Mouse (Mus musculus): Measurements from ENCODE around the gene Fam20c. TPM values are rescaled to one million over a fixed set of nuclear protein-coding genes. Genes with fewer than 3 reads are reported as not detected.

The Fam20c gene
- total RNA-seq, 2 experiments from 2014 or later: 14.2 to 19.2 TPM

DNA sequence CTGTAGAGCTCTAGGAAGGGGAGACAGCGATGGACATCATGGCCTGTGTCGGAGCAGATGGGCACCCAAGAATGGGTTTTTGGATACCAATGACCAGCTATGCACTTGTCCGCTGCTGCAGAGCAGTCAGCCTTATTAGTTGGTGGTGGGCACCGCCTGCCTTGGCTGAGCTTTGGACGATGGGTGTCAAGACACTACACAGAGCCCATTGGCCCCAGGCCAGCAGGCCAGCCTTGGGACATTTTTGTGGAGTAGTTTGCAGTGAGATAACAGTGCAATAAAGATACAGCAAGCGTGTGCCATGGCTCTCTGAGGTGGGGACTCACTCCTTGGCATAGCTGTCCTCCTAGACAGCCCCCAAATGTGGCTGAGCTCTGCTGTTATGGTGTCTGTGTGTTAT is 55.5 kb downstream of the Fam20c start:
- no peak for DNase-seq

DNA sequence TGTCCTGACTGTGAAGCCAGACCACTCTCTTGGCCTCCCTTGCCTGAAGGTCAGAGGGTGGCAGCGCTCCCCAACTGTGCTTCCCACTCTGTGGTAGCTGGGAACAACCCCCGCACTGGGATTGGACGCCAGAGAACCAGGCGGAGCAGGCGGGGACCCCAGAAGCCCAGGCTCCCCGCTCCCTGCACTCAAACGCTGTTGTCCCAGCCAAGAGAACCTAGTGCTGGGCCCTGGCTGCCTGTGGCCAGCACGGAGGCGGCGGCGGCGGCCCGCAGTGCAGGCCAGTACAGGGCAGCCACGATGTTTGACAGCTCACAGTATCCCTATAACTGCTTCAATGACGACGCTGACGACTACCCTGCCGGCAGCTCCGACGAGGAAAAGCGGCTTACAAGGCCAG is 65.5 kb downstream of the Fam20c start, which contains the start of gene Gm5294:
Gene Gm5294 (plus strand): TSS at position 301 of the 400 bp plus-strand sequence.
- DNase-seq: no peak

DNA sequence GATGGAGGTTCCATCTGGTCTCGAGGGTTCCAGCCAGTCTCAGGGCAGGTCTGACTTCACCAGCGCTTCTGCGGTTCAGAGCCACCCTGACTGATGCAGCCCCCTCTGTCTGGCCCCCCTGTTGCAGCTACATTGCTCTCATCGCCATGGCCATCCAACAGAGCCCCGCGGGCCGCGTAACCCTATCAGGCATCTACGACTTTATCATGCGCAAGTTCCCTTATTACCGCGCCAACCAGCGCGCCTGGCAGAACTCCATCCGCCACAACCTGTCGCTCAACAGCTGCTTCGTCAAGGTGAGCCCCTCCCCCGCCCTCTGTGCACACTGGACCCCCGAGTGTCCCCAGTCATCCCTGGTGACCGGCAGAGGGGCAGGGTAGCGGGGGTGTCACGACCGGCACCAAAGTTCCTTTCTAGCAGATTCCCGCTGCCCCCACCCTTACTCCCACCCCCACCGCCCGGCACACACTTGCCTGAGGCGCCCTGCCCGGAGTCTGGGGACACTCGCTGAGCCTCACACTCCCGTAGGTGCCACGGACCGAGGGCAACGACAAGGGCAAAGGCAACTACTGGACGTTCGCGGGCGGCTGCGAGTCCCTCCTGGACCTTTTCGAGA is 66.5 kb downstream of the Fam20c start:
- DNase-seq: no peak

DNA sequence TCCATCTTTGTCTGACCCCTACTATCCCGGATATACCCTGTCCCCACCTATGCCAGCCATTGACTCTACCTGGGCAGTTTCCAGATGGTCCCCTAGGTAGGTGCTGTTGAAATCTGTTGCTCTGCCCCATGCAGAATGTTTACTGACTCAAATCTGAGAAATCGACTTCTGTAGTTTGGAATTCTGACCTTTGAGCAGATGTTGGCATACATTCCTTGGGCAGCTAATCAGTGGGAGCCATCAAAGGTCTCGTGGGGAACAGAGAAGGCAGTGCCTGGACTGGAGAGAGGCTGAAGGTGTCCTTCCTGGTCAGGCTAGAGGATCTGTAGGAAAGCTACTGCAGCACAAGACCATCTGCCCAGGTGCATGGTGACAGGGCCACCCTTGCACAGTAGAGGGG is 70.8 kb downstream of the Fam20c start:
- DNase-seq: no peak

DNA sequence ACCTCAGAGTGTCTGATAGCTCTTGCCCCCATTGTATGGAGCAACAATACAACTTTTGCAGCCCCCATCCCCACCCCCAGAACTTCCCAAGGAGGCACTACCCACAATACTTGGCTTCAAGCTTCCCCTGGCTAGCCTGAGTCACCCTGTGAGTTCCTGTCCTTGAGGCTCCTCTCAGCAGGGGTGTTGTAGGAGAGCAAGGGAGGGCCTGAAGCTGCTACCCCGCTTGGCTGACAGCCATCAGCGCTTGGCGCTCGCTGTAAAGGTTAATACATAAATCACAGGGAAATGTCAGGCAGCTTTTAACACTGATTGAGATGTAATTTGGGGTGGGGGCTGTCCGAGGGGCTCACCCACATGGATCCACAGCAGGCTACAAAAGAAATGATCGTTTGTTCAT is 79.1 kb downstream of the Fam20c start:
- no peak for DNase-seq

DNA sequence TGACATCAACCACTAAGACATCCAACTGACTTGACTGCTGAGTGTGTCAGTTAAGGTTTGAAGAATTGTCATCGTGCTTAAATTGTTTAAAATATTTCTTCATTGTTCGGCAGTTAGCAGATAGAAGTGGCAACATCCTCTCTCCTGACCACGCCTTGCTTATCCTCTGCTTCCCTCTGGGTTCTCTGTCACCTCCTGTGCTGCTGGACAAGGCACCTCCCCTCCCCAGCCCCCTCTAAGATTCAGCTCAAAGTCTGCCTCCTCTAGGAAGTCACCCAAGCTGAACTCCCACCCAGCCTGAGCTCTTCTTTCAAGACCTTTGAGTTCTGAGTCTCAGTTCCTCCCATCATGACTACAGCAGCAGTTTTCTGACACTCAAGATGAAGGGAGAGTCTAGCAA is 80.6 kb downstream of the Fam20c start:
- DNase-seq: no peak

DNA sequence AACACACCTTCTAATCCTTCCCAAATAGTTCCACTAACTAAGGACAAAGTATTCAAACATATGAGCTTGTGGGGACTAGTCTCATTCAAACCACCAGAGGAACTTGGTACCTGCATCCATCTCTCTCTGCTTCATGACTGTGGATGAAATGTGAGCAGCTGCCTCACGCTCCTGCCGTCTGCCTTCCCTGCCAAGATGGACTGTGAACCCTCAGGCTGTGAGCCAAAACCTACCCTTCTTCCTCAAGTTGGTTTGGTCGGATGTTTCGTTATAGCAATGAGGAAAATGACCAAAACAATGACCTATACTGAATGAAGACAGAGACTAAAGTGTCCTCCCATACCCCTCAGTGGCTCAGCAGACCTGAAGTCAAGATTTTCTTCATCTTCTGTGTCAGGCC is 86.7 kb downstream of the Fam20c start:
- DNase-seq: no peak

DNA sequence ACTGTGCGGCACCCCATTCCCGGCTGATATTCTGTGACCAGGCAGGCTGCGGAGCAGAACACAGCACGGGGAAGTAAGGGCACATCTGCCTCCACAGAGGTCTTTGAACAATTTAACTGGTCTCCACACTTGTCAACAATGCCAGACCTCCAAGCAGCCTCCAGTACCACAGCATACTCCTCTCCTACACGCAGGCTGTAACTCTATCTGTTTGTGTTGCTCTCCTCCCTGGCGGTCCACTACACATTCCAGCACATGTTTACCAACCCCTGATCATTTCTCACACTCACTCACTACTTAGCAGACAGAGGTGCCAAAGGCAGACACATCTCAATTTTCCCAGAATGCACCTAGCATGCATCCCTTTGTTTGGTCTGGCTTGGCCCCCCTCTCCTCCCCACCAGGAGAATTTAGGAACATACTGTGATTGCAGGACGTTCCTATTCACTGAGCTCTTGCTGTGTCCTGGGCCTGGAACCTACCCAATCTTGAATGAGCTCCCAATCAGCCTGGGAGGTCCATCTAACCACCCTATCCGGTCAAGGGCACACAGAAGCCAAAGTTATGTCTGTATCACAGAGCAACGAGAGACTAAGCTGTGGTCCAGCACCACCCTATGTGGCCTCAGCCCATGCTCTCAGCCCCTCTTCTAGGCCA is 89.0 kb downstream of the Fam20c start:
- DNase-seq: no peak

DNA sequence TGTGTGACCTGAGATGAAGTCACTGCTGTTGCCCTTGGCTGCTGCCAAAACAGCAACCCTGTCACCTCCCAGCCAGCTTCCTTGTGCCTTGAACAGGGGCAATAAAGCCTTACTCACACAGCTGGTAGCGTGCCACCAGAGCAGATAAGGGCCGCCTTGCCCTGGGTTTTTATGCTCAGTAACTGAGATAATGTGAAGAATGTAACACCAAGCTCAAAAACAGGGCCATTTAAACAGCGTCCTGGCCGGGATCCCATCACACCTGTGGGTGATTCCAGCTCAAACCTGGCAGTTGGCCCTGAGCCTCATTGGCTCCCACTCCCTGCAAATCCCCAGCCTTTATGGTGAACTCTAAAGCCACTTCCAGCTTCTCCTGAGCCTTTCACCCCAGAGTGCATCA is 92.2 kb downstream of the Fam20c start:
- no peak for DNase-seq

DNA sequence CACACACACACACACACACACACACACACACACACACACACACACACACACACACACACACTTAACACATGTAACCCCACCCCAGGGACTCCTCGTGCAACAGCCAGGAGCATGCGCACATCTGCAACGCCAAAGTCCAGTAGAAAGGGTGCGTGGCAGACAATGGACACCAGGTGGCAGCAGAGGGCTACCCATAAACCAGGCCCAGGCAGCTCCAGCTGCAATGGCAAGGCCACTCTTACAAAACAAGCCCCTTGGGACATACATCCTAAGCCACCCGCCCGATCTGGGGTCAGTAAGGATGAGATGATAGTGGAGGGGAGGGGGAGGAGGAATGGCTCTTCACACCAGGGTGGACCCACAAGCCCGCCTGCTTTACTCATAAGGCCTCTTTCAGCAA is 93.8 kb downstream of the Fam20c start:
- DNase-seq: peak; percentile 73

DNA sequence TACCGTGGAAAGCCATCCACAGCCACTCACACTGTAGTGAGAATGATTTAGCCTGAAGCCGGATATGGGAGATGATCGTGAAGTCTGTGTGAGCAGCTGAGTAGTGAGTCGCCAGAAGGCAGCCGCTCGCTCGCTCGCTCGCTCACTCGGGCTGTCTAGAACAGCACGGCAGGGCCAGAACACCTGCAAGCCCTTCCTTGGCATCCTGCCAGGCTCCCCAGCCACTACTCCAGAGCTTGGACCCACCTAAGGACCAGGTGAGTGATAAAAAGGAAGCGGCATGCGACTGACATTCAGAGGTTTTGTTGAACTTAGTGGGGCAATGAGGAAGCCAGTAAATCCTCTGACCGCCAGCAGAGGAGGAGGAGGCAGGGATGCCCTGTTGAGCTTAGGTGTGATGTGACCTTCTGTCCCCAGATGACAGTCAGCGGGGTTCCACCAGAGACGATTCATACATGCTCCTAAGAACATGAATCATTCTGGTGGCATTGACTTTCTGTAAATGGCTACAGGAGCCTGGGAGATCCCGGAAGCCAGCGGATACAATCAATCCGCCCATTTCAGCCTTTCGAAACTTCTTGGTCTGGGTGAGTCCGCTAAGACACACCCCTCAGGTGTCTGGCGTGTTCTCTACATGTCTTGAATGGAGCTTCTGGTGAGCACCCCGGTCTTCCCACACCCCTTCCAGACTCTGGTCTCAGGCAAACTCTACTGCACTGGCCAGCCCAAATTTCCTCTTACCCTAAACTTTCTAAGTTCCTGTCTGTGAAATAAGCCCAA is 95.6 kb downstream of the Fam20c start:
- DNase-seq: no peak

DNA sequence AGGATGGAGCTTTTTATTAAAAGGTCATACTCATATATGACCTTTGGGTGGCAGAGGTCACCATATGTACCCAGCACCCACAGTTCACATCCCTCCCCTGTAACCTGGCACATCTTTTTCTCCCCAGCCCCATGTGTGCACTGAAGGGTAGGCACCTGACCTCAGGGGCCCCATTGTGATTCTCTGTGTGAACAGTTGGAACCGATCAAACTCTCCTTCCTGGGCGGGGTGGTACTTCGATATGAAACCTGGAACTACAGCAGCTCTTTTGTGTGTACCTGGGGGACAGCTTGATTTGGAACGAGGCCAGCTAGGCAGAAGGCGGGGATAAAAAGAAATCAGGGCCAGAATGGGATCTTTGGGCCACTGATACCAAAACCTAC is 96.1 kb downstream of the Fam20c start:
- DNase-seq: no peak

DNA sequence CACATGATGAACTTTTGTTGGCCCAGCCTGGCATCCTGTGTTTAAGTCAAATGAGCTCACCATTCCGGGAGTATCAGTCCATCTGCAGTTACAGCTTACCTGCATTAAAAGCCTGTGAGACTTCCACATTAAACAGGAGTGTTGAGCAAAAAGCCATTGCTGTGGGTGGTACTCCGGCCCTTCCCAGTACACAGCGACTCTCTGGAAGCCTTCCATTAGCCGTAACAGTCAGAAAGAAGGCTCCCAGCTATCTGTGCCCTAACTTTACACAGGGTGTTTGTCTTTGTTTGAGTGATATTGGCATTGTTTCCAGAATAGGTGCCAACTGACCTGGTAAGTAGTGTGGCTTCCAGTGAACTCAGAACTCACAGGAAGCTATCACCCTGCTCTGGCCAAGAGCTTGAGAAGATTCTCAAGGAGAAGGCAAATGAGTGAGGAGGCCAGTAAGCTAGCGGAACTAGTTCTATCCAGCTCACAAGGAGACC is 97.0 kb downstream of the Fam20c start:
- DNase-seq: no peak

DNA sequence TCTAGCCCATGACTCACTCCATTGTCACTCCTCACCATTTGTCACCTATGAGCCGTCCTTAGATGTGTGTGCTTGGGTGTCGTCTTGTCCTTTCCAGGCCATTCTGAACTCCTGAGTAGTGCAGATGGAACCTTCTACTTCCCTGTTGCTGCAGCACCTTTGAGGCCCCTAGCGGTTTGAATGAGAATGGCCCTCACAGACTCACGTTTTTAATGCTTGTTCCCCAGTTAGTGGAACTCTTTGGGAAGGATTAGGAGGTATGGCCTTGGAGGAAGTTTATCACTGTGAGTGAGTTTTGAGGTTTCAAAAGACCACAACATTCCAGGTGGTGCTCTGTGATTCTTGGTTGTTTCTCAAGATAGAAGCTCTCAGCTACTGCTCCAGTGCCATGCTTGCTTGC is 97.8 kb downstream of the Fam20c start:
- DNase-seq: no peak

DNA sequence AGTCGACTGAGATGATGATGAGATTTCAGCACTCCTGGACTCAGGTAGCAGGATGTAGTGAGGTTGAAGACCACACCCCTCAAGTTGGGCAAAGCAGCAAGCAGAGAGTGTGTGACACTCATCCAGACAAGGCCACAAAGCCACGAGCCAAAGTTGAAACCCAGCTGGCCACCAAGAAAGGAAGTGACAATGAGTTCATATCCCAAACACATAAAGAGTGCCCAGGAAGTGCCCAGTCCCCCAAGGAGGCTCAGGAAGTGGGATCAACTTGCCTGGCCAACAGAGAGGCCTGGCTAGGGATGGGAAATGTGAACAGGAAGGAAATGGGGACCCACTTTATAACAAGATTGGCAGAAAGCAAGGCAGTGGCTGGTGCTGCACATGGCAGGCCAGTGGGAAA is 99.0 kb downstream of the Fam20c start:
- DNase-seq: no peak

DNA sequence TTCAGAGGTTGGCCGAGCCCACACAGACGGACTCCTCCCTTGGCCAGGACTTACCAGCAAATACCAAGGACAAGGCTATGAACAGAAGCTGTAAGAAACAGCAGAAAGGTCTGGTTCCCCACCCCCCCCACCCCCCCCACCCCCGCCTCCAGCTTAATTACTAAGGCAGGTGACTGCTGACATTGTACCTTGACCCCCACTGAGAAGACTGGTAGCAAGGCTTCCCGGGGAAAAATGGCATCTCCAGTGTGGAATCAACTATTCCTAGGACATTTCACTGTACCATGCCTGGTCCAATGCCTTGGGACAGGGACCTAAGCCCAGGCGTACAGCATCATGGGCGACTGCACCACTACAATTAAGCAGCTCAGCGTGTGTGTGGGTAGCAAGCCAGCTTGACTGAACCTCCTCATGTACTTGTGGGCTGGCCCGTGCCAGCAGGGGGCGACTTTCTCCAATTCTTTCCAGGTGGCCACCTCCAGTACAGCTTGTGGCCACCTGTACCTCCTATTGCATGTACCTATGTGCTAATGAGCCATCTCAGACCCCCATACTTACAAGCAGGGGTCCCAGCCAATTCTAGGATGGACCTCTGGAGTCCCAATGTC is 102.8 kb downstream of the Fam20c start:
- DNase-seq: peak; percentile 41

DNA sequence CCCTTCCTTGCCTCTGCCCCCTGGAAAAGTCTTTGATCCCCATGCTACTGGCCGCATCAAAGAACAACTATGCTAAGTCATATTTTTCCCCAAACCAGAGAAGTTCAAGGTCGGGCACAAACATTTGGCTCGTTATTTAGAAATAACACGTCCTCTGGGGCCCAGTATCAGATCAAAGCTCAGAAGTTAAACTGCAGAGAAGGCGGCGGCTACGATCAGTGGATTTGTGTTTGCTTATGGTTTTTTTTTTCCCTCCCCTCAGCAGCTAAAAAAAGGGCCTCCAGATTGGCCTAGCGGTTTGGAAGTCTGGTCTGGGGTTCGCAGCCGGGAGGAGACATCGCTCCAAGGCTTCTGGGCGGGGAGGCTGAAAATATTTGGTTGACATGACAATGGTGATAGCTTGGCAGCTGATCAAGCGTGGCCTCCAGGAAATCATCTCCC is 103.5 kb downstream of the Fam20c start:
- no peak for DNase-seq

Other genes starting within 250 kb of the Fam20c start
- not detected for gene 1700123K08Rik, start 189.8 kb upstream of the Fam20c start, total RNA-seq (2021)
- gene Zfp68, start 134.8 kb upstream of the Fam20c start, total RNA-seq (2021): 10 to 100 TPM; 10.7 to 11.5 TPM
- gene A430033K04Rik, start 131.7 kb upstream of the Fam20c start, total RNA-seq (2021): 1 to 10 TPM; 2.5 to 2.6 TPM
- not detected for gene Gm5294, start 65.6 kb downstream of the Fam20c start, total RNA-seq (2021)
- 10 to 100 TPM; 22.2 to 22.3 TPM for gene Pdgfa, start 242.9 kb downstream of the Fam20c start, total RNA-seq (2021)